Mouse (Mus musculus) heart, postnatal 0 days (tissue): ENCODE results near the gene Pgm1. TPM values are rescaled to one million over a fixed set of nuclear protein-coding genes. Genes with fewer than 3 reads are reported as not detected.

ENCODE experiments used
- ATAC-seq: fragments of 200-750 bp; cut with Nextera tagmentation; 2 replicates; pipeline ENCODE4 v1.8.0; 2017; ENCODE audit warnings: low read depth, moderate number of reproducible peaks, moderate library complexity; ENCODE audit not compliant: insufficient read depth
- DNase-seq: peaks from one replicate; pipeline ENCODE4 v3.0.0-alpha.2; 2016; ENCODE audit warnings: low spot score
- H3K27ac ChIP-seq: fragments of 300-500 bp; sonication (generic); 2 replicates; pipeline ENCODE4 v1.5.1; 2014; ENCODE audit warnings: low read depth, mild to moderate bottlenecking
- H3K27me3 ChIP-seq: fragments of 300-500 bp; sonication (generic); 2 replicates; pipeline ENCODE4 v1.6.1; 2014; ENCODE audit warnings: low read length, mixed read lengths; ENCODE audit not compliant: control insufficient read depth, insufficient read depth
- H3K36me3 ChIP-seq: fragments of 300-500 bp; sonication (generic); replicated peaks from 2 replicates; pipeline ENCODE4 v1.6.1; 2014; ENCODE audit warnings: low read length, mixed read lengths; ENCODE audit not compliant: control insufficient read depth, insufficient read depth
- H3K4me1 ChIP-seq: fragments of 300-500 bp; sonication (generic); 2 replicates; pipeline ENCODE4 v1.6.1; 2014; ENCODE audit warnings: antibody characterized with exemption; ENCODE audit not compliant: control insufficient read depth, insufficient read depth
- H3K4me2 ChIP-seq: fragments of 300-500 bp; sonication (generic); 2 replicates; pipeline ENCODE4 v1.6.1; 2014; ENCODE audit warnings: low read depth, mild to moderate bottlenecking, low read length, moderate library complexity
- H3K4me3 ChIP-seq: fragments of 300-500 bp; sonication (generic); 2 replicates; pipeline ENCODE4 v1.5.1; 2014; ENCODE audit warnings: low read depth, low read length
- H3K9ac ChIP-seq: fragments of 300-500 bp; sonication (generic); replicated peaks from 2 replicates; pipeline ENCODE4 v1.6.1; 2014; ENCODE audit warnings: low read depth, low read length, mixed read lengths
- H3K9me3 ChIP-seq: fragments of 300-500 bp; sonication (generic); replicated peaks from 2 replicates; pipeline ENCODE4 v1.6.1; 2016; ENCODE audit warnings: low read length; ENCODE audit not compliant: control insufficient read depth
- CTCF ChIP-seq: IDR thresholded peaks from 2 replicates; pipeline ENCODE4 v1.5.1; 2016; ENCODE audit warnings: antibody characterized with exemption, control low read depth, low read depth
- EP300 ChIP-seq: IDR thresholded peaks from 2 replicates; pipeline ENCODE4 v1.6.1; 2016; ENCODE audit warnings: antibody characterized with exemption, low read depth
- WGBS: fragments of 180-500 bp; shearing (Covaris S2); extraction: QIAGEN DNeasy Blood & Tissue Kit; methylation state at CpG from one replicate; pipeline ENCODE4 v1.1.7; 2014; 5-methylcytosine and 5-hydroxymethylcytosine counted together
- polyA plus RNA-seq: library from polyadenylated mRNA; unstranded; fragments of >200 nt; fragmentation: Nextera tagmentation; extraction: Ambion mirVana; gene quantifications from 2 replicates; pipeline ENCODE4 v1.2.1, GENCODE M21; 2015
- total RNA-seq: library from RNA; depleted of rRNA; stranded (reverse); fragments of >200 nt; gene quantifications from 2 replicates; pipeline ENCODE4 v1.2.3, GENCODE M21; 2014; ENCODE audit warnings: low replicate concordance

Pgm1 gene
- total and polyA plus RNA-seq, 2 experiments from 2014 or later: 220 to 271 TPM

- no peaks in the 10 kb centered on the region for H3K4me1 ChIP-seq
- DNase-seq (no peak), ATAC-seq (no peak)
- H3K27ac ChIP-seq: no peak overlapping the region
- H3K9me3 ChIP-seq: no peaks in the 10 kb centered on the region
- H3K9ac ChIP-seq: no peak overlapping the region
- WGBS: 78% methylated on average over 6 of the region's 6 CpGs
- no peak overlapping the region for H3K4me3 ChIP-seq
- peaks cover 56% of the 10 kb centered on the region for H3K36me3 ChIP-seq
- H3K27me3 ChIP-seq: no peaks in the 10 kb centered on the region
- no peak overlapping the region for H3K4me2 ChIP-seq
- TF ChIP-seq CTCF: no peak
- TF ChIP-seq EP300: no peak
Observed at GRCm38 (mm10) chr4:99972886-99973285, 43.7 kb downstream of the Pgm1 start.

DNA sequence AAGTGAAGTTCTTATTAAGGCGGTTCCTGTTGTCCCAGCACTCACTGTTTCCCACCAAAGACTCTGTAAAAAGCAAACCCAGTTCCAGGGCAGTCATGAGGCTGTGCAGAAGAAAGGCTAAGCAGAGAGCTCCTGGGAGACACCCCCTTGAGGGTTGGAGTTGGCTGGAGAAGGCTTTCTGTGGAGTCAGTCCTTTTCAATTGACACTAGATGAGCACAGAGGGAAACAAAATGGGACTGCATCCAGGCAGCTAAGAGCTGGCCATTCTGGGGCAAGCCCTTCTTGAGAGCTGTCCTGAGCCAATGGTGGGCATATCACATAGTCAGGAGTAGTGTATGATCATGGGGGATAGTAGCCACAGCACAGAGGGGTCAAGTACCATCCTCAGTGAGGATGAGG lies 44.7 kb downstream of the Pgm1 start:
- H3K27me3 ChIP-seq: no peaks in the 10 kb centered on the region
- no peak overlapping the region for H3K27ac ChIP-seq
- H3K4me1 ChIP-seq: no peaks in the 10 kb centered on the region
- DNase-seq: no peak
- H3K4me2 ChIP-seq: no peak overlapping the region
- no peaks in the 10 kb centered on the region for H3K9me3 ChIP-seq
- H3K4me3 ChIP-seq: no peak overlapping the region
- WGBS: 97% methylated on average over 1 of the region's 1 CpGs
- no peak overlapping the region for H3K9ac ChIP-seq
- ATAC-seq: no peak
- peaks cover 54% of the 10 kb centered on the region for H3K36me3 ChIP-seq
- TF ChIP-seq CTCF (no peak), EP300 (no peak)

DNA sequence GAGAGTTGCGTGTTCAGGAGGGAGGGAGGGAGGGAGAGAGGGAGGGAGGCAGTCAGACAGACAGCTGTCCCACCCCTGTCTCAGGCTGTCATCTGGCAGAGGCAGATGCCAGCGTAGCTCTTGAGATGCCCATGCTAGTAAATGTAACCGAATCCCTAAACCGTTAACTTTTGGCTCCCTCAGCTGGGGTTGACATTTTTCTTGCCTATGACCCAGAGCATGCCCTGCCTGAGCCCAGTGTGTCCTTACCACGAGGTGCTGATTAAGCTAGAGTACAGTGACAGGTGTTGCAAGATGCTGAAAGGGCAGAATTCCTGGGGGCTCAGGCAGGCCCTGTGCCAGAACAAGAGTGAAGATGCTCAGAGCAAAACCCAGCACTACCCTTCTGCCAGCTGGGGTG lies 45.2 kb downstream of the Pgm1 start:
- WGBS: 71% methylated on average over 5 of the region's 5 CpGs
- Histone ChIP-seq H3K27ac (no peak overlapping the region), H3K4me1 (no peaks in the 10 kb centered on the region), H3K36me3 (peaks cover 54% of the 10 kb centered on the region), H3K9ac (no peak overlapping the region), H3K4me2 (no peak overlapping the region), H3K27me3 (no peaks in the 10 kb centered on the region), H3K9me3 (no peaks in the 10 kb centered on the region), H3K4me3 (no peak overlapping the region)
- no peak for TF ChIP-seq CTCF
- TF ChIP-seq EP300: no peak
- DNase-seq: no peak
- no peak for ATAC-seq

- no peak overlapping the region for H3K4me2 ChIP-seq
- 88% methylated on average over 5 of the region's 5 CpGs for WGBS
- ATAC-seq (no peak), DNase-seq (no peak)
- no peak overlapping the region for H3K4me3 ChIP-seq
- H3K9me3 ChIP-seq: no peaks in the 10 kb centered on the region
- H3K9ac ChIP-seq: no peak overlapping the region
- H3K36me3 ChIP-seq: peaks cover 60% of the 10 kb centered on the region
- no peaks in the 10 kb centered on the region for H3K27me3 ChIP-seq
- no peaks in the 10 kb centered on the region for H3K4me1 ChIP-seq
- no peak overlapping the region for H3K27ac ChIP-seq
- TF ChIP-seq CTCF: no peak
- no peak for TF ChIP-seq EP300
Observed at GRCm38 (mm10) chr4:99979326-99979725, 50.1 kb downstream of the Pgm1 start.

DNA sequence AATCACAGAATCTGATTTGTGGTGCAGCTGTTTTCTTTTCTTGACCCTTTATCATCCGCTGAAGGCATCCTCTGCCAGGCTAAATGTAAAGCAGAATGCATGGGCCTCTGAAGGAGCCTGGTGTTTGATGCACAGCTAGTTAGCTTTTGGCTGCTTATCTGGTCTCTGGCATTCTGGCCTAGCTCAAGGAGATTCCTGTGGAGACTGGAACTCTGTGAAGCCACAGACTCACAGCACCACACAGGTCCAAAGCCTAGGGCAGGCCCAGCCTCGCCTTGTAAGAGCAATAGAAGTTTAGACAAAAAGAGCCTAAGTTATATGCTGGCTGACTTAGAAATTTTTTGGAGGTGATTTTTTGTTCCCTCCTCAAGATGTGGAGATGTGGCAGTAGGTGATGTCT lies 52.0 kb downstream of the Pgm1 start:
- no peak for ATAC-seq
- H3K9ac ChIP-seq: no peak overlapping the region
- TF ChIP-seq CTCF: no peak
- no peaks in the 10 kb centered on the region for H3K27me3 ChIP-seq
- H3K4me1 ChIP-seq: no peaks in the 10 kb centered on the region
- H3K4me3 ChIP-seq: no peak overlapping the region
- H3K36me3 ChIP-seq: peaks cover 74% of the 10 kb centered on the region
- WGBS: 82% methylated on average over 2 of the region's 2 CpGs
- no peak for DNase-seq
- no peak overlapping the region for H3K27ac ChIP-seq
- no peaks in the 10 kb centered on the region for H3K9me3 ChIP-seq
- H3K4me2 ChIP-seq: no peak overlapping the region

DNA sequence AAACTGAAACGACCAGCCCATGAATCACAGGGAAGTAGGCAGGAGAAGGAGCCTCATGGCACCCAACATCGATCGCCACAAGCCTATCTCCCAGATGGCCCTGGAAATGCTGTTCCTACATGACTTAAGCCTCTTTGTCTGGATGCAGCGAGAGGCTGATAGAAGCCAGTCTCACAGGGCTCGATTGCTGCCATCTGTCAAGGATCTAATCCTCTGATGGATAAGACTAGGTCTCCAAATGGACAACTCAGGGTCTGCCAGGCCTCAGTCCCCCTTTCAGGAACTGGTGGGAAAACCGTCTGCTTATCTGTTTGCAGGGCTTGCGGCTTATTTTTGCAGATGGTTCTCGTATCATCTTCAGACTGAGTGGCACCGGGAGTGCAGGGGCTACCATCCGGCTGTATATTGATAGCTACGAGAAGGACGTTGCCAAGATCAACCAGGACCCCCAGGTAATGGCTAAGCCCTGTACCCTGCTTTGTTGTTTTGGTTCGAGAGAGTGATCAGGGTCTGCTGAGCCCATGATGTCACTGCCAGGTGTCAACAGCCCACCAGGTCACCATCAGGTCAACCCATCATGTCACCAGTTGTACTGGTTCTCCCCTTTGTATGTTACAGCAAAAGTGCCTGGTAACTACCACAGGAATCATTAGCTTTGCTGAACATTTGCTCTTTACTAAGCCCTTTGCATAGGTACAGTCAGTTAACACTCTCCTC lies 54.6 kb downstream of the Pgm1 start:
- no peak overlapping the region for H3K4me2 ChIP-seq
- no peak overlapping the region for H3K4me3 ChIP-seq
- no peak overlapping the region for H3K27ac ChIP-seq
- 54% methylated on average over 13 of the region's 13 CpGs for WGBS
- TF ChIP-seq CTCF (no peak), EP300 (no peak)
- no peak for DNase-seq
- no peaks in the 10 kb centered on the region for H3K4me1 ChIP-seq
- ATAC-seq: no peak
- peaks cover 88% of the 10 kb centered on the region for H3K36me3 ChIP-seq
- no peaks in the 10 kb centered on the region for H3K9me3 ChIP-seq
- no peak overlapping the region for H3K9ac ChIP-seq
- no peaks in the 10 kb centered on the region for H3K27me3 ChIP-seq
